Mouse (Mus musculus) heart, embryonic 11.5 days (tissue): Measurements from ENCODE around the gene Pgp. TPM values are rescaled to one million over a fixed set of nuclear protein-coding genes. Genes with fewer than 3 reads are reported as not detected.
"Not testable (repeated sequence)": the region's sequence is repeated elsewhere in the genome, so short reads cannot be mapped to it uniquely, and the experiment has no call there.

Experiments used
- ATAC-seq: fragments of 200-750 bp; cut with Nextera tagmentation; replicated peaks from 2 replicates; pipeline ENCODE4 v1.8.0; 2017; ENCODE audit warnings: moderate library complexity; ENCODE audit not compliant: insufficient number of reproducible peaks, low FRiP score, low TSS enrichment
- H3K27ac ChIP-seq: fragments of 300-500 bp; sonication (generic); 2 replicates; pipeline ENCODE4 v1.5.1; 2014; ENCODE audit warnings: mild to moderate bottlenecking, low read depth, low read length
- H3K27me3 ChIP-seq: fragments of 300-500 bp; sonication (generic); 2 replicates; pipeline ENCODE4 v1.6.1; 2014; ENCODE audit warnings: mild to moderate bottlenecking, low read length, mixed read lengths; ENCODE audit not compliant: control insufficient read depth, insufficient read depth
- H3K36me3 ChIP-seq: fragments of 300-500 bp; sonication (generic); 2 replicates; pipeline ENCODE4 v1.6.1; 2014; ENCODE audit warnings: mild to moderate bottlenecking, low read length, moderate library complexity, mixed read lengths; ENCODE audit not compliant: control insufficient read depth, insufficient read depth
- H3K4me1 ChIP-seq: fragments of 300-500 bp; sonication (generic); 2 replicates; pipeline ENCODE4 v1.6.1; 2014; ENCODE audit warnings: low read length; ENCODE audit not compliant: control insufficient read depth, insufficient read depth
- H3K4me2 ChIP-seq: fragments of 300-500 bp; sonication (generic); 2 replicates; pipeline ENCODE4 v1.6.1; 2014; ENCODE audit warnings: mild to moderate bottlenecking, moderate library complexity
- H3K4me3 ChIP-seq: fragments of 300-500 bp; sonication (generic); 2 replicates; pipeline ENCODE4 v1.5.1; 2014; ENCODE audit warnings: low read depth, low read length
- H3K9ac ChIP-seq: fragments of 300-500 bp; sonication (generic); 2 replicates; pipeline ENCODE4 v1.6.1; 2014; ENCODE audit warnings: mild to moderate bottlenecking, low read depth, low read length, moderate library complexity
- H3K9me3 ChIP-seq: fragments of 300-500 bp; sonication (generic); replicated peaks from 2 replicates; pipeline ENCODE4 v1.6.1; 2016; ENCODE audit warnings: low read length; ENCODE audit not compliant: control insufficient read depth
- whole genome bisulfite sequencing: fragments of 180-500 bp; shearing (Covaris S2); extraction: QIAGEN DNeasy Blood & Tissue Kit; methylation state at CpG from one replicate; pipeline ENCODE4 v1.1.7; 2014; ENCODE audit not compliant: insufficient replicate concordance; 5-methylcytosine and 5-hydroxymethylcytosine counted together
- polyA plus RNA-seq: library from polyadenylated mRNA; unstranded; fragments of >200 nt; fragmentation: Nextera tagmentation; extraction: Ambion mirVana; gene quantifications from 2 replicates; pipeline ENCODE4 v1.2.1, GENCODE M21; 2014

Gene Pgp
- polyA plus RNA-seq, result 75.8 and 77.2 TPM in 2 replicates

DNA sequence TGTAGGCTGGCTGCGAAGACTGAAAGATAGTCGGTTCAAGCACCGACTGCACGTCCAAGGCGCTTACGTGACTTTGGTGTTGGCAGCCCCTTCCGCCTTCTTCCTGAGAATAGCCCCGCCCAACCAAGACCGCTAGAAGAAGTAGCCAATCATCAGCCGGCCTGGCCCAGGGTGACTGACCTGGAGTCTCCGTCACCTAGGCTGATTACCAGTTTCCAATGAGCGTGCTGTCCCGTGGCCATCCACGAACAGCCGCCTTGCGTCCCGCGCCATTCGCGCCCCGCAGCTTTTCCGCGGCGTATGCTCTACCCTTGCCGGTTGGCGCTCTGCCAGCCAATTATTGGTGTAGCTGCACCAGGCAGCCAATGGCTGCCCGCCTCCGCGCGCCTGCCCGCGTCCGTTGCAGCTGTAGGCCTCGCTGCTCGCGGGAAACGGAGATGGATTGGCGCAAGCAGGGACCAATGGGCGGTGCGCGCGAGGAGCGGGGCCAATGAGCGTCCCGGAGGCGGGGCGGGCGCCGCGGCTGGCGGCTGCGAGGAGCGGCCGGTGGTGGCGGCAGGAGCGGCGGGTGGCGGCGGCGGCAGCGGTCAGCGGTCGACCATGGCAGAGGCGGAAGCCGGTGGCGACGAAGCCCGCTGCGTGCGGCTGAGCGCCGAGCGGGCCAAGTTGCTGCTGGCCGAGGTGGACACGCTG lies at the start of gene Pgp, which contains the start of gene E4f1:
Pgp (plus strand) TSS at position 483 of the 693 bp plus-strand sequence.
E4f1 (minus strand) TSS at position 404 of the 693 bp plus-strand sequence.
- Histone ChIP-seq H3K4me2 (peak within 1 kb of the TSS; percentile 98), H3K9me3 (no peaks in the 10 kb centered on the region), H3K36me3 (peaks cover 10% of the 10 kb centered on the region; the same call in 1 of the 2 replicates), H3K9ac (peak within 1 kb of the TSS; percentile 93), H3K4me3 (peak within 1 kb of the TSS; percentile 91), H3K4me1 (peaks cover 25% of the 10 kb centered on the region), H3K27ac (peak within 1 kb of the TSS; percentile 94), H3K27me3 (no peaks in the 10 kb centered on the region)
- peak; percentile 97 for ATAC-seq
- under 1% methylated on average over 62 of the region's 75 CpGs for WGBS

DNA sequence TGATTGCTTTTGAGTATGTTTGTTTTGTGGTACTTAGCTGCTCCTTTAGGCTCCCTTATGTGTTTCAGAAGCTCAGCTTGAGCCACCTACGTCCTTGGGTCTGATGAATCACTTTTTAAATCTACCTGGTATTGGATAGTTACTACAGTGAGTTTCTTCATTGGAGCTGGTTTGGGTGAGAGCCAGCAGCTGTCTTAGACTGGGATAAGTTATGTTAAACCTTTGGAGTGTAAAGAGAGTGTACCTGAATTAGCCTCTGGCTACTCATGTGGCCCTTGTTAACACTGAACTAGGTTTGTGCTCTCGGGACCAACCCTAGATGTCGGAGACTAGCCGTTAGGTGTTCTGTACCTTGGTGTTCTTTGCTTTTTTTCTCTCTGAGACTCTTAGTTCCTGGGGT lies 47.1 kb upstream of the Pgp start:
- Histone ChIP-seq H3K4me1 (no peaks in the 10 kb centered on the region), H3K27me3 (no peaks in the 10 kb centered on the region), H3K9me3 (no peaks in the 10 kb centered on the region), H3K9ac (no peak overlapping the region), H3K27ac (no peak overlapping the region), H3K36me3 (peaks cover 52% of the 10 kb centered on the region), H3K4me2 (no peak overlapping the region), H3K4me3 (no peak overlapping the region)
- ATAC-seq, result no peak
- 94% methylated on average over 4 of the region's 4 CpGs for WGBS

DNA sequence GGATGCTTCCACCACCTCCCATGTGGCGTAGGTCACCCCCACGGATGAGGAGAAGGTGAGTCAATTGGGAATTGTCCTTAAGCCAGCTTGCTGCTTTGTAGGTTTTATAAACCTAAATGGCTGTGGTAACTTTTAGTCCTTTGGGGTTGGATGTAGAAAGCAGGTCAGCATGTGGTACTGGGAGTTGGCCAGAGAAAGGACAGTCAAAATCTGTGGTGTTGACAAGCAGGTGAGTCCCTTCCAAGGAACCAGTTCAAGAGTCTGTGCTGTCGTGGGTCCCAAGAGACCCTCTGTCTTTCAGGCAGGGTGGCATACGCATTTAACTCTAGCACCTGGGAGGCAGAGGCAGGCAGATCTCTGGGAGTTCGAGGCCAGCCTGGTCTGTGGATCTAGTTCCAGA lies 45.7 kb upstream of the Pgp start:
- 90% methylated on average over 5 of the region's 5 CpGs for WGBS
- no peaks in the 10 kb centered on the region for H3K27me3 ChIP-seq
- H3K27ac ChIP-seq, result no peak overlapping the region
- no peak overlapping the region for H3K4me2 ChIP-seq
- no peak overlapping the region for H3K9ac ChIP-seq
- peaks cover 41% of the 10 kb centered on the region for H3K36me3 ChIP-seq
- peaks cover 5% of the 10 kb centered on the region; the same call in 1 of the 2 replicates for H3K4me1 ChIP-seq
- no peak overlapping the region for H3K4me3 ChIP-seq
- no peak for ATAC-seq
- no peaks in the 10 kb centered on the region for H3K9me3 ChIP-seq

DNA sequence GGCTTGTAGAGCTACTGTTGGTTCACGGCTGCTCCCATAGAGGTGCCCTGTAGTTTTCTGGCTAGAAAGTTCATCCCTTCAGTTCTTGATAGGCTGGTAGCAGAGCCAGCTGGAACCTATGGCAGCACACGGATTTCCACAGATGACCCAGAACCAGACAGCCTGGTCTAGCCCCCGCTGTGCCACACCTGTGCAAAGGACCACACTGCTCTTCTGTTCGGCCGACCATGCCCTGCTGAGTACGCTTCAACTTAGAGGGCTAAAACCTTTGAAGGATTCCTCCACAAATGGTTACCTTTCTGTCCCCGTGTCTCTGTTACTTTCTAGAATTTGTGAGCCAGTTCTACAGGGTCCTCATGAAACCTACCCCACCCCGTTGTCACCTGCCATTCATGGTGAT lies 44.9 kb upstream of the Pgp start:
- not testable (repeated sequence) for H3K27me3 ChIP-seq, H3K4me2 ChIP-seq, H3K9me3 ChIP-seq, H3K9ac ChIP-seq, ATAC-seq, H3K4me3 ChIP-seq, H3K27ac ChIP-seq
- Histone ChIP-seq H3K4me1 (peaks cover 11% of the 10 kb centered on the region; the same call in 1 of the 2 replicates), H3K36me3 (peaks cover 34% of the 10 kb centered on the region)
- WGBS, result 86% methylated on average over 6 of the region's 8 CpGs

DNA sequence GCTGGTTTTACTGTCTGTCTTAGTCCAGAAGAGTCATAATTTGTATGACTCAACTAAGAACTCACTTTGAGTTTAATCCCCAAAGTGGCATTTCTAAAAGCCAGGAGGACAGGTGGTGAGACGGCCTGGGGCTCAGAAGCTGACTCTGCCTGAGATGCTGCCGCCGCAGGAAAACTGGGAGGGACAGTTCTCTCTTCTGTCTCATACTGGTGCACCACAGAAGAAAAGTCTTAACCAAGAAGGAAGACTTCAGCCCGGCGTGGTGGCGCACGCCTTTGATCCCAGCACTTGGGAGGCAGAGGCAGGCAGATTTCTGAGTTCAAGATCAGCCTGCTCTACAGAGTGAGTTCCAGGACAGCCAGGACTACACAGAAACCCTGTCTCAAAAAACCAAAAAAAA lies 44.3 kb upstream of the Pgp start:
- H3K9me3 ChIP-seq, result no peaks in the 10 kb centered on the region
- no peak overlapping the region for H3K9ac ChIP-seq
- H3K27me3 ChIP-seq, result no peaks in the 10 kb centered on the region
- H3K27ac ChIP-seq, result no peak overlapping the region
- no peak for ATAC-seq
- peaks cover 29% of the 10 kb centered on the region for H3K36me3 ChIP-seq
- no peak overlapping the region; the same call in 1 of the 2 replicates for H3K4me3 ChIP-seq
- peak overlapping the region; percentile 71 for H3K4me2 ChIP-seq
- WGBS, result 92% methylated on average over 7 of the region's 7 CpGs
- peaks cover 11% of the 10 kb centered on the region; the same call in 1 of the 2 replicates for H3K4me1 ChIP-seq

DNA sequence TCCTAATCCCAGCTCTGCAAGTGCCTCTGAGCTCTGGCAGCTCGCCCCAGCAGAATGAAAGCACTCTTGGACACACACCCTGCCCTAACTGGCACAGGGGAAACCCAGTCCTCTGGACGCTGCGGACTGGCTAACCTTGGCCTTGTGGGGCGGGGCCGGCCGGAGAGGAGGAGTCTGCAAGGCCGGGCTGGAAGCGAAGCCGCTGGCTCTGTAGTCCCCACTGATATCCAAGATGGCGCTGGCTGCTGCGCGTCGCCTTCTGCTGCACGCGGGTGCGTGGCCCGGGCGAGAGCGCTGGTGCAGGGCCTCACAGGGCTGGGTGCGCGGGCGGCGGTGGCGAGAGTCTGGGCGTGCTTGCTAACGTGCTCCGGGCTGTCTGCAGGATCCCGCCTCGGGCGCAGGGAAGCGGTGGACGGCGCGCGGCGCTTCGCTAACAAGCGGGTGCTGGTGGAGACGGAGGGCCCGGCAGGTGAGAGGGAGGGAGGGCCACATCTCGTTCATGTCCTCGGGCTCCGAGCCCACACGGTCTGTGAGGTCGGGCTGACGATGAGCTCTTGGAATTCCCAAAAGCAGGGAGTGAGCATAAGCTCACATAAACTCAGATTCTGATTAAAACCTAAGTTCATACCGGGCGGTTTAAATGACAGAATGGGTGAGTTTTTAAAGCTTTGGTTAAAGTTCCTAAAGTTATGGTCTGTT lies 43.6 kb upstream of the Pgp start, which contains the start of gene Eci1:
Eci1 (plus strand) TSS at position 171 of the 699 bp plus-strand sequence.
- no peaks in the 10 kb centered on the region for H3K9me3 ChIP-seq
- ATAC-seq, result peak; percentile 96
- peak within 1 kb of the TSS; percentile 95 for H3K9ac ChIP-seq
- no peaks in the 10 kb centered on the region for H3K27me3 ChIP-seq
- H3K4me2 ChIP-seq, result peak within 1 kb of the TSS; percentile 71
- peaks cover 11% of the 10 kb centered on the region; the same call in 1 of the 2 replicates for H3K4me1 ChIP-seq
- under 1% methylated on average over 48 of the region's 48 CpGs for WGBS
- peak within 1 kb of the TSS; percentile 87 for H3K4me3 ChIP-seq
- peaks cover 24% of the 10 kb centered on the region for H3K36me3 ChIP-seq
- peak within 1 kb of the TSS; percentile 97 for H3K27ac ChIP-seq

DNA sequence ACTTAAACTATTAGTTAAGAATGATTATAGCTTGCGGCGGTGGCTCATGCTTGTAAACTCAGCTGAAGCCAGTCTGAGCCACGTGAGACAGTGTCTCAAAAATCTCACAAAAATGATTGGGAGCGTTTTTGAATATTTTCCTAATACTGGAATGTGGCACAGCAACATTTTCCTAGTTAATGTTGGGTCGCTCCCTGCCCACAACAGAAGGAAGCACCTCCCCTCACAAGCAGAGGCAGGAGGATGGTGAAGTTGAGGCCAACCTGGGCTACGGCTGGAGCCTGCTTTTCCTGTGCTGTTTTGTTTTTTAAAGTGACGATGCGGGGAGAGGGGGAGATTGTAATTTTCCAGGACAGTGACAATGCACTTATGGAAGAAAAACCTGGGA lies 43.0 kb upstream of the Pgp start:
- H3K4me2 ChIP-seq, result peak overlapping the region; percentile 71
- ATAC-seq, result no peak
- H3K27me3 ChIP-seq, result no peaks in the 10 kb centered on the region
- 5% methylated on average over 8 of the region's 8 CpGs for WGBS
- peak overlapping the region; percentile 87 for H3K4me3 ChIP-seq
- peaks cover 11% of the 10 kb centered on the region; the same call in 1 of the 2 replicates for H3K4me1 ChIP-seq
- peak overlapping the region; percentile 97 for H3K27ac ChIP-seq
- peak overlapping the region; percentile 95 for H3K9ac ChIP-seq
- peaks cover 21% of the 10 kb centered on the region for H3K36me3 ChIP-seq
- H3K9me3 ChIP-seq, result no peaks in the 10 kb centered on the region

DNA sequence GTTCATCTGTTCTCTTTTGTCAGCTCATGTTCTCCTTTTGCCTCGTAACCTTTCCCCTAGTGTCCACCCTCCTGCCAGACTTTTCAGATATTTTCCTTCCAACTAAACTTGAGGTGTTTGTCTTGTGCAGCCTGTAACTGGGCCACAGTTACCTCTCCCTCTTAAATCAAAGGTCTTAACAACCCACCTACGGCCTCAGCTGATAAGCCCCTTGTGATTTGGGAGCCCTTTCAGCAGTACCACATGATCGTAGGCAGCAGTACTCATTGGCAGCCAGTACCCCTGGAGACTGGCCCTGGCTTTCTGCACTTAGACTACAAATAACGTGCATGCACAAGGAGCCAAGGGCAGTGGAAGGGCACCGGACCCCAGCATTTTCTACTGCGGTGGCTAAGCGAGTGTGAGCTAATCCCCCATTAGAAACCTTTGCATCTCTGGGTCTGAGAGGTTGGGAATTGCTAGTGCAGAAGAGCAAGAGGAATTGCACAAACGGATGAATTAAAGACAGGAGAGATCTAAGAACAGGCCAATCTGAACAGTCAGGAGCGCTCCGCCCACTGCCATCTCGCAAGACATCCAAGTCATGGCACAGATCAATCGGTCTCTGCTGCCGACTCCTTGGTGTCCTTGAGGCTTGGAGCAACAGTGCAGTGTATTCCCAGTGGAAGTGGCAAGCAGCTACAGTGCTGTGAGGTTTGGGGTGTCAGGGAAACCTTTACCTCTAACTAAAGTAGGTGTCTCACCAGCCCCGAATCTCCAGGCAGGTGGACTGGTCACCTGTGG lies 40.8 kb upstream of the Pgp start:
- ATAC-seq, result no peak
- H3K27ac ChIP-seq, result peak overlapping the region; percentile 63
- H3K36me3 ChIP-seq, result peaks cover 12% of the 10 kb centered on the region; the same call in 1 of the 2 replicates
- no peak overlapping the region; the same call in 1 of the 2 replicates for H3K4me3 ChIP-seq
- WGBS, result 70% methylated on average over 14 of the region's 14 CpGs
- H3K9ac ChIP-seq, result peak overlapping the region; percentile 56
- H3K27me3 ChIP-seq, result no peaks in the 10 kb centered on the region
- H3K9me3 ChIP-seq, result no peaks in the 10 kb centered on the region
- peak overlapping the region; percentile 42 for H3K4me2 ChIP-seq
- peaks cover 11% of the 10 kb centered on the region; the same call in 1 of the 2 replicates for H3K4me1 ChIP-seq
